Mouse (Mus musculus): Measurements from ENCODE around the gene Utrn.

- TF ChIP-seq CTCF (conservative IDR thresholded peaks at IDR 0.05 in 1 of 2, IDR thresholded peaks at IDR 0.05 in 1 of 2; ENCODE audit: low read depth in 2 of 2, low read length in 2 of 2): no peak
- no peak for TF ChIP-seq ZNF384 (IDR thresholded peaks at IDR 0.05; ENCODE audit: low read depth, low read length)
Observed at GRCm38 (mm10) chr10:12482975-12483374, 386.2 kb downstream of the Utrn start.
